Mouse (Mus musculus): ENCODE measurements around the gene Nr1h3. TPM values are rescaled to one million over a fixed set of nuclear protein-coding genes. Genes with fewer than 3 reads are reported as not detected.
A peak's percentile ranks its signal among the peaks of the same experiment; 100 is the strongest.
"Not testable (repeated sequence)": the region's sequence is repeated elsewhere in the genome, so short reads cannot be mapped to it uniquely, and the experiment has no call there.

Gene Nr1h3
- 2.5 and 3.0 TPM in 2 replicates for polyA plus RNA-seq (2014; fragmentation: Nextera tagmentation; extraction: Ambion mirVana)

DNA sequence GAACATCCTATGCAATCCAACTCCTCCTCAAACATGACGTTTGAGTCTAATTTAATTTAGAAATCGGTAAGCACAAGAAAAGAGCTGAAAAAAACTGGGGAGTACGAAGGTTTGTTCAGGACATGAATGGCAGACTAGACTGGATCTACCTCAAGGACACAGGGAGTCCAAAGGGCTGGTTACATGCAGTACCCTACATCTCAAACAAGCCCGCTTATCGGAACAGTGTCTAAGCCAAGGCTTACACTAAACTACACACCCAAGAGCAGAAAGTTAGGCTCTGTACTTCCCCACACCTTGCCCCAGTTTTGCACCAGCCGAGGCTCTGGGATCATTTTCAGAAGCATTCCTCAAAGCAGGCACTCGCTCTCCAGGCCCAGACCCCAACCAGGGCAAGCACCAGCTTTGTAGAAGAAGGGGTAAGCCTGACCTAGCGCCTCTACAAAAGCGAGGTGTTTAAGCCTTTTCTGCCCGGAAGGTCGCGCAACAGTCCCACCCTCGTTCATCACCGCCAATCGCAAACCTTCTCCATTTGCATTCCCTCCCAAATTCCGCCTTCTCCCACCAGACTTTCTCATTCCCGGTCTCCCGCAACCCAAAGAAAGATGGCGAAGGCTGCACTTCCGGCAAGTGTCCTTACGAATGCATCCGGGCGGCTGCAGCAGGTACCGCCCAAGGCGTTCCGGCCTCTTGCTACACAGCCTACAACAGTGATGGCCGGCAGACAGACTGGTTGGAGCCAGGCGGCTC, at the start of gene Nr1h3, which contains the start of gene Acp2:
Gene Nr1h3, minus strand, starts transcription at position 613 of the 750 bp plus-strand sequence.
Gene Acp2, plus strand, starts transcription at position 664 of the 750 bp plus-strand sequence.
- H3K36me3 ChIP-seq (ENCODE audit: control insufficient read depth, insufficient read depth, low read length): peaks cover 25% of the 10 kb centered on the region
- peak within 1 kb of the TSS; percentile 89 for H3K27ac ChIP-seq (ENCODE audit: low read depth, low read length)
- H3K4me1 ChIP-seq (ENCODE audit: control insufficient read depth, insufficient read depth, low read length): peaks cover 15% of the 10 kb centered on the region
- peak; percentile 95 for DNase-seq (ENCODE audit: low spot score)
- 4% methylated on average over 28 of the region's 28 CpGs for WGBS
- peak within 1 kb of the TSS; percentile 93 for H3K9ac ChIP-seq (ENCODE audit: low read length)
- H3K4me3 ChIP-seq (ENCODE audit: low read depth, low read length): peak within 1 kb of the TSS; percentile 58
- ATAC-seq: peak; percentile 97
- H3K4me2 ChIP-seq (ENCODE audit: low read length): peak within 1 kb of the TSS; percentile 79
- no peaks in the 10 kb centered on the region for H3K27me3 ChIP-seq (replicated peaks; ENCODE audit: control insufficient read depth, insufficient read depth, low read length)
- no peaks in the 10 kb centered on the region for H3K9me3 ChIP-seq (replicated peaks; ENCODE audit: control insufficient read depth, low read length)

DNA sequence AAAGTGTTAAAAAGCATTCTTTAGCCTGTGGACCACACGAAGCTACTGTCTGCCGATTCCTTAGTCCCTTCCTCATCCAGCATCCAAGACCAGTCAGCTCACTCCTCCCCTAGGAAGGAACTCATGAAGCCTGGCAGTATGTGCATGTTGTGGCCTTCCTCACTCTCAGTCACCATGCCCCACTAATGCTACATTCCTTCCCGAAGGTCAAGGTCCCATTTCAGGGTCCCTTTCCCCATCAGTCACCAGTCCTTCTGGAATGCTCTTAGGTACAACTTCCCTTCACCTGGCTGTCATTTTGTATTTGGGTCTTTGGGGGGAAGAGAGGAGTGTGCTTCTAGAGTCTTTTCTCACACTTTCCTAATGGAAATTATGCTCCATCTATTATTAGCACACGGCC, 49.4 kb upstream of the Nr1h3 start:
- no peaks in the 10 kb centered on the region for H3K9me3 ChIP-seq (replicated peaks; ENCODE audit: control insufficient read depth, low read length)
- no peak overlapping the region for H3K9ac ChIP-seq (ENCODE audit: low read length)
- 0 out of 2 replicates have a peak, but pooled peaks cover 17% of the 10 kb centered on the region for H3K27me3 ChIP-seq (replicated peaks; ENCODE audit: control insufficient read depth, insufficient read depth, low read length)
- DNase-seq (ENCODE audit: low spot score): no peak
- 81% methylated on average over 4 of the region's 4 CpGs for WGBS
- H3K36me3 ChIP-seq (ENCODE audit: control insufficient read depth, insufficient read depth, low read length): no peaks in the 10 kb centered on the region
- peaks cover 6% of the 10 kb centered on the region; the same call in 1 of the 2 replicates for H3K4me1 ChIP-seq (ENCODE audit: control insufficient read depth, insufficient read depth, low read length)
- no peak overlapping the region for H3K27ac ChIP-seq (ENCODE audit: low read depth, low read length)
- no peak overlapping the region for H3K4me3 ChIP-seq (ENCODE audit: low read depth, low read length)
- H3K4me2 ChIP-seq (ENCODE audit: low read length): no peak overlapping the region
- no peak for ATAC-seq

DNA sequence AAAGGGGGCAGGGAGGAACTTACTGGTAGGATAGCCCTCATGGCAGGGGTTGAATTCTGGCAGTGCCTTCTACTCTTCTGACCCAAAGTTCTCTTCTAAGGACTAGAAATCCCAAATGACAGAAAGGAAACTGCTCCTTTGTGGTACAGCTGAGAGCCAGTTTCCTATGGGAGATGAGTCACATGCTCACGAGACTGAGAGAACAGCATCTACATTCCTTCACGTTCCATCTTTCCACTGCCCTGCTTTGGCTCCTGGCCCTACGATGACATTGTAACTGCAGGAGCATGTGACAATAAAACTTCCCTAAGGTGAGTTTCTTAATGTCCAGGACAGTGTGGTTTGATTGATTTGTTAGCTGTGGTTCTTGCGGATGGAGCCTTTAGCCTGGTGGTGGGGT, 45.7 kb upstream of the Nr1h3 start:
- 89% methylated on average over 4 of the region's 4 CpGs for WGBS
- Histone ChIP-seq H3K27me3 (replicated peaks; ENCODE audit: control insufficient read depth, insufficient read depth, low read length) (0 out of 2 replicates have a peak, but pooled peaks cover 3% of the 10 kb centered on the region), H3K4me3 (ENCODE audit: low read depth, low read length) (no peak overlapping the region), H3K9ac (ENCODE audit: low read length) (no peak overlapping the region), H3K9me3 (replicated peaks; ENCODE audit: control insufficient read depth, low read length) (no peaks in the 10 kb centered on the region), H3K4me2 (ENCODE audit: low read length) (no peak overlapping the region), H3K4me1 (ENCODE audit: control insufficient read depth, insufficient read depth, low read length) (no peaks in the 10 kb centered on the region), H3K36me3 (ENCODE audit: control insufficient read depth, insufficient read depth, low read length) (no peaks in the 10 kb centered on the region), H3K27ac (ENCODE audit: low read depth, low read length) (no peak overlapping the region)
- DNase-seq (ENCODE audit: low spot score) (no peak), ATAC-seq (no peak)

DNA sequence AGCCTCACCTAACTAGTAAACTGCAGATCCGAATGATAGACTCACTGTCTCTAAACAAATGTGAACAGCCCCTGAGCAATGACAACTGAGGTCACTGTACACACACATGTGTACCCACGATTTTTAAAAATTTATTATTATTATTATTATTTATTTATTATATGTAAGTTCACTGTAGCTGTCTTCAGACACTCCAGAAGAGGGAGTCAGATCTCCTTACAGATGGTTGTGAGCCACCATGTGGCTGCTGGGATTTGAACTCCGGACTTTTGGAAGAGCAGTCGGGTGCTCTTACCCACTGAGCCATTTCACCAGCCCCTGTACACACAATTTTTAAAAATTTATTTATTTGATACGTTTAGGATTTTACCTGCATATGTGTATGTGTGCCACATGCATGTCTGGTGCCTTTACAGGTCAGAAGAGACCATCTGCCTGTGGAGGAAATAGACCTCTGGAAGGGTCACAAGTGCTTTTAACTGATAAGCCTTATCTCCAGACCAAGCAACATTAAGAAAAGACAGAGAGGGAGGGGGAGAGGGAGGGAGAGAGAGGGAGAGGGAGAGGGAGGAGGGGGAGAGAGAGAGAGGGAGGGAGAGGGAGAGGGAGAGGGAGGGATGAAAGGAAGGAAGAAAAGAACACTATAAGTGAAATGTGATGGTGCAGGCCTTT, 42.1 kb upstream of the Nr1h3 start:
- Histone ChIP-seq H3K27ac (ENCODE audit: low read depth, low read length) (no peak overlapping the region), H3K9me3 (replicated peaks; ENCODE audit: control insufficient read depth, low read length) (no peaks in the 10 kb centered on the region), H3K4me2 (ENCODE audit: low read length) (no peak overlapping the region), H3K27me3 (replicated peaks; ENCODE audit: control insufficient read depth, insufficient read depth, low read length) (no peaks in the 10 kb centered on the region), H3K36me3 (ENCODE audit: control insufficient read depth, insufficient read depth, low read length) (no peaks in the 10 kb centered on the region), H3K4me3 (ENCODE audit: low read depth, low read length) (no peak overlapping the region), H3K4me1 (ENCODE audit: control insufficient read depth, insufficient read depth, low read length) (no peaks in the 10 kb centered on the region), H3K9ac (ENCODE audit: low read length) (no peak overlapping the region)
- no peak for ATAC-seq
- WGBS: 85% methylated on average over 5 of the region's 5 CpGs
- DNase-seq (ENCODE audit: low spot score): no peak

DNA sequence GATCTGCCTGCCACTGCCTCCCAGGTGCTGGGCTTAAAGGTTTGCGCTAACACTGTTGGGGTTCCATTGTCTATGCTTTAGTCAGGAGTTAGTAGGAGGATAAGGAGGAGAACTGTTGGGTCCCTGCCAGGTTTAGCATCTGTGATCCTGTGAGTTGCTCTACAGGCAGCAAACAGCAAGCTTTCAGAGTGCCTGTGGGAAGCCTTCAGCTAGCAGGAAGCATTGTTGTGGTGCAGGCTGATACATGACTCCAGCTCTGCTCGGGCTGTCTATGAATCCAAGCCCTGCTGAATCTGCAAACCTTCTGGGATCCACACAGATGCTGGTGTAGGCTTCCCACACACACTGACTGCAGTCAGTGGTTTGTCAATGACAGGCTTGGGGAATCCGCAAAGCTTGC, 40.8 kb upstream of the Nr1h3 start:
- no peak for ATAC-seq
- Histone ChIP-seq H3K27ac (ENCODE audit: low read depth, low read length) (no peak overlapping the region), H3K4me2 (ENCODE audit: low read length) (no peak overlapping the region), H3K4me3 (ENCODE audit: low read depth, low read length) (no peak overlapping the region), H3K4me1 (ENCODE audit: control insufficient read depth, insufficient read depth, low read length) (no peaks in the 10 kb centered on the region), H3K9ac (ENCODE audit: low read length) (no peak overlapping the region), H3K9me3 (replicated peaks; ENCODE audit: control insufficient read depth, low read length) (no peaks in the 10 kb centered on the region), H3K36me3 (ENCODE audit: control insufficient read depth, insufficient read depth, low read length) (no peaks in the 10 kb centered on the region), H3K27me3 (replicated peaks; ENCODE audit: control insufficient read depth, insufficient read depth, low read length) (no peaks in the 10 kb centered on the region)
- DNase-seq (ENCODE audit: low spot score): peak; percentile 52
- 60% methylated on average over 3 of the region's 3 CpGs for WGBS

DNA sequence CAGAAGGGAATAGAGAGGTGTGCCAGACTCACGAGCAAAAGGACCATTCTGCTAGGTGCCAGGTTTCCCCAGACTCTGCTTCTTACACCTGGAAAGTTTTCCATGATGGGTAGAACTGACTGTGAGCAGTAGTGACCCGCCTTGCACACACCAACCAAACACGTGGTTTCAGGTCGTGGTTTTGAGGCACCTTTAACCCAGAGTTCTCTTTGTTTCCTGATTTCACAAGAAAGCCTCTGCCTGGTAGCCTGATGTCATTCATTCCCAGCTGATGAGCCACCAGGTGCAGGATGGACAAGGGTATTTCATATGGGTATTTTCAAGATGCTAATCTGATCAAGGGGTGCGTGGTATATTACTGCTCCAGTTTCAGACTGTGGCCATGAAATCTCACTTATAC, 39.9 kb upstream of the Nr1h3 start:
- H3K9me3 ChIP-seq (replicated peaks; ENCODE audit: control insufficient read depth, low read length): no peaks in the 10 kb centered on the region
- H3K27ac ChIP-seq (ENCODE audit: low read depth, low read length): no peak overlapping the region
- no peak overlapping the region for H3K4me3 ChIP-seq (ENCODE audit: low read depth, low read length)
- H3K4me2 ChIP-seq (ENCODE audit: low read length): no peak overlapping the region
- ATAC-seq (no peak), DNase-seq (ENCODE audit: low spot score) (no peak)
- no peaks in the 10 kb centered on the region for H3K36me3 ChIP-seq (ENCODE audit: control insufficient read depth, insufficient read depth, low read length)
- no peaks in the 10 kb centered on the region for H3K27me3 ChIP-seq (replicated peaks; ENCODE audit: control insufficient read depth, insufficient read depth, low read length)
- H3K4me1 ChIP-seq (ENCODE audit: control insufficient read depth, insufficient read depth, low read length): no peaks in the 10 kb centered on the region
- WGBS: 82% methylated on average over 5 of the region's 5 CpGs
- H3K9ac ChIP-seq (ENCODE audit: low read length): no peak overlapping the region

DNA sequence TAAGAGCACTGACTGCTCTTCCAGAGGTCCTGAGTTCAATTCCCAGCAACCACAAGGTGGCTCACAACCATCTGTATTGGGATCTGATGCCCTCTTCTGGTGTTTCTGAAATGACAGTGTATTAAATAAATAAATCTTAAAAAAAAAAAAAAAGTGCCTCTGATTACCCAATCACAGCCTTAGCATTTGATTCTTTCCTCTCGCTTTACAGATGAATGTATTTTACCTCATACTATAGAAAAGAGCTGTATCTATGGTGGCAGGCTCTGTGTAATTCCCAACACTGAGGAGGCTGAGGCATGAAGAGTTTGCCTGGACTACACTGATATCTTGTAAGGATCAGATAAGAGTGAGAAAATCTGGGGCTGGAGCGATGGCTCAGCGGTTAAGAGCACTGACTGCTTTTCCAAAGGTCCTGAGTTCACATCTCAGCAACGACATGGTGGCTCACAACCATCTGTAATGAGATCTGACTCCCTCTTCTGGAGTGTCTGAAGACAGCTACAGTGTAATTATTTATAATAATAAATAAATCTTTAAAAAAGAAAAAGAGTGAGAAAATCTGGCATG, 35.0 kb upstream of the Nr1h3 start:
- Histone ChIP-seq H3K27ac (ENCODE audit: low read depth, low read length) (peak overlapping the region; percentile 76), H3K9ac (ENCODE audit: low read length) (peak overlapping the region; percentile 55; the same call in 1 of the 2 replicates), H3K4me2 (ENCODE audit: low read length) (peak overlapping the region; percentile 77), H3K4me3 (ENCODE audit: low read depth, low read length) (peak overlapping the region; percentile 55)
- not testable (repeated sequence) for H3K27me3 ChIP-seq (replicated peaks; ENCODE audit: control insufficient read depth, insufficient read depth, low read length); H3K9me3 ChIP-seq (replicated peaks; ENCODE audit: control insufficient read depth, low read length); H3K36me3 ChIP-seq (ENCODE audit: control insufficient read depth, insufficient read depth, low read length); H3K4me1 ChIP-seq (ENCODE audit: control insufficient read depth, insufficient read depth, low read length)
- DNase-seq (ENCODE audit: low spot score) (peak; percentile 60), ATAC-seq (peak; percentile 67)
- 18% methylated on average over 4 of the region's 4 CpGs for WGBS

DNA sequence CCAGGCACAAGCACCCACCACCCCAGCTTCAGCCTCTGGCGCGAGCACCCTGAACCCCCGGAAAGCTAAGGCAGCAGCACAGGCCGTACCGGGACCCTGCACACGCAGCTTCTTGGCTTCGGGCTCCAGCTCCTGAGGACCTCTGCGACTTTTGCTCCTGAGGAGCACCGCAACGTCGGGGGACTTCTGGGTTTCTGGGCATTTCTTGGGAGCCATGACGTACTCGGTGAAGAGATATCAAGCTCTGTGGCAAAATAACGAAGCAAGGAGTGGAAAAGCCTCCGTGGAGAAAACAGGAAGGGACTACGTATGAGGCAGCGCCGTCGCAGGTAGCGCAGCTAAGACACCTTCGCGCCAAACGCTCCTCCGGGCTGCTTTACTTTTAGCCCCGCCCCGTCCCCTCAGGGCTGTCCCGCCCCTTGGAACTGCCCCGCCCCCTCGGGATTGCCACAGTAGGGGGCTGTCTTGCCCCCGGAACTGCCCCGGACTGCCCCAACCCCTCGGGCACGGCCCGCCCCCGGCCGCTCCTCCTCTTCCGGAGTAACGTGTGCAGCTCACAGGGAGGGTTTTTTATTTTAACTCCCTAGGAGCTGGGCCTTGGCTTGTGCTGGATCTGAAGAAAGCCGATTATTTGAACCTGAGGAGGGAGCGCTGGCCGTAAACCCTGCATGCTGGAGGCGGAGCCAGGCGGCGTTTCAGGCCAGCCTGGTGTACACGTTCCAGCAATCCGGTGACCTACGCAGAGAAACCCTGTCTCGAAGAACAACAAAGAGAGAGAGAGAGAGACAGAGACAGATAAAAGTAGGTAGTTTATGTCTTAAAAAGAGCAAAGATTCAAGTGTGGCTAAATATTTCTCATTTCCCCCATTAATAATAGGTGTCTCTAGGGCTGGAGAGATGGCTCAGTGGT, 34.2 kb upstream of the Nr1h3 start, which contains the start of gene Ddb2:
Gene Ddb2, minus strand, starts transcription at position 382 of the 910 bp plus-strand sequence.
- under 1% methylated on average over 48 of the region's 48 CpGs for WGBS
- ATAC-seq (peak; percentile 98), DNase-seq (ENCODE audit: low spot score) (peak; percentile 97)
- Histone ChIP-seq H3K4me3 (ENCODE audit: low read depth, low read length) (peak within 1 kb of the TSS; percentile 55), H3K36me3 (ENCODE audit: control insufficient read depth, insufficient read depth, low read length) (no peaks in the 10 kb centered on the region), H3K27me3 (replicated peaks; ENCODE audit: control insufficient read depth, insufficient read depth, low read length) (no peaks in the 10 kb centered on the region), H3K9ac (ENCODE audit: low read length) (peak within 1 kb of the TSS; percentile 55), H3K4me1 (ENCODE audit: control insufficient read depth, insufficient read depth, low read length) (0 out of 2 replicates have a peak, but pooled peaks cover 4% of the 10 kb centered on the region), H3K27ac (ENCODE audit: low read depth, low read length) (peak within 1 kb of the TSS; percentile 76), H3K4me2 (ENCODE audit: low read length) (peak within 1 kb of the TSS; percentile 77), H3K9me3 (replicated peaks; ENCODE audit: control insufficient read depth, low read length) (no peaks in the 10 kb centered on the region)

Measured in forebrain, embryonic 14.5 days (tissue).